Mouse (Mus musculus): ENCODE results near the gene Rgl2. TPM values are rescaled to one million over a fixed set of nuclear protein-coding genes. Genes with fewer than 3 reads are reported as not detected.
A peak's percentile ranks its signal among the peaks of the same experiment; 100 is the strongest.

Rgl2 gene
- polyA plus RNA-seq, 1 experiment from 2014 or later, result 25.9 TPM

DNA sequence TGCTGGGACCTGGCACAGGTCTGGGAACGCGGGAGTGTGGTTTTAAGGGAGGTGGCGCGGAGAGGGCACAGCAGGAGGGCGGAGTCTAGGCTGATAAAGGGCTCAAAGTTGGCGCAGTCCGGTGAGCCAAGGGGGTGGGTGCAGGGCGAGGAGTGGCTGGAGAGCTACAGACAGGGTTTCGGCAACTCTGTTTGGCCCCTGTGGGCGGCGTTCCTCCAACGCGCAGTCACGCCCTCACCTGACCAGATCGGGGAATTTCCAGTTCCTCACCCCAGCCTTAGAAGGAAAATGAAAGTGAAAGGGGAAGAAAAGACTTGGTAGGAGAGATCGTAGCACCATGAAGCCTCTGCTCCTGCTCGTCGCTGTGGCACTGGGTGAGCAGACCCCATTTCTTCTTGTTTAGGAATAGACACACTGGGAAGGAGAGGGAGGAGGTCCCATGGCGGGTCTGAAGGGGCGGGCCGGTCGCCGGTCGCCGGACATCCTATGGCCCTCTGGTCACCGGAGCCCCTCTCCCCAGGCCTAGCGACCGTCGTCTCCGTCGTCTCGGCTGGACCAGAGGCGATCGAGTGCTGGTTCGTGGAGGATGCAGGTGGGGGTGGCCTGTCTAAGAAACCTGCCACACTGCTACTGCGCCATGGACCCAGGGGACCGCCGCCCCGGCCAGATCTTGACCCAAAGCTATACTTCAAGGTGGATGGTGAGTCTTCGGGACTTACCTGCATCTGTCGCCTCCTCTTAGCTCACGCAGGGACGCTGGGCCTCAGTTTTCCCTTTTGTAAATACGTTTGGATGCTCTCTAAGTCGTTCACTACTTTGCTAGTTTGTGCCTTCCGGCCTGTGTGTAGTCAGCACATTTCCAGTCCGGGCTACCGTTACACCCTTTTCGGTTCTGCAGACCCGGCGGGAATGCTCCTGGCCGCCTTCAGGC is 9.7 kb upstream of the Rgl2 start:
- H3K9me3 ChIP-seq (ENCODE audit: control insufficient read depth, low read length), result no peaks in the 10 kb centered on the region
- peak overlapping the region; percentile 85 for H3K27ac ChIP-seq (ENCODE audit: low read length)
- no peaks in the 10 kb centered on the region for H3K27me3 ChIP-seq (replicated peaks; ENCODE audit: control insufficient read depth, insufficient read depth, low read length)
- peak overlapping the region; percentile 80 for H3K9ac ChIP-seq (ENCODE audit: low read depth, low read length)
- H3K36me3 ChIP-seq (ENCODE audit: control insufficient read depth, insufficient read depth, low read length), result peaks cover 7% of the 10 kb centered on the region; the same call in 1 of the 2 replicates
- peak overlapping the region; percentile 81 for H3K4me3 ChIP-seq (ENCODE audit: low read length)
- H3K4me1 ChIP-seq (ENCODE audit: control insufficient read depth, insufficient read depth, low read length), result peaks cover 24% of the 10 kb centered on the region
- WGBS, result under 1% methylated on average over 52 of the region's 52 CpGs
- H3K4me2 ChIP-seq (ENCODE audit: low read depth, low read length), result peak overlapping the region; percentile 97
- ATAC-seq, result peak; percentile 27

DNA sequence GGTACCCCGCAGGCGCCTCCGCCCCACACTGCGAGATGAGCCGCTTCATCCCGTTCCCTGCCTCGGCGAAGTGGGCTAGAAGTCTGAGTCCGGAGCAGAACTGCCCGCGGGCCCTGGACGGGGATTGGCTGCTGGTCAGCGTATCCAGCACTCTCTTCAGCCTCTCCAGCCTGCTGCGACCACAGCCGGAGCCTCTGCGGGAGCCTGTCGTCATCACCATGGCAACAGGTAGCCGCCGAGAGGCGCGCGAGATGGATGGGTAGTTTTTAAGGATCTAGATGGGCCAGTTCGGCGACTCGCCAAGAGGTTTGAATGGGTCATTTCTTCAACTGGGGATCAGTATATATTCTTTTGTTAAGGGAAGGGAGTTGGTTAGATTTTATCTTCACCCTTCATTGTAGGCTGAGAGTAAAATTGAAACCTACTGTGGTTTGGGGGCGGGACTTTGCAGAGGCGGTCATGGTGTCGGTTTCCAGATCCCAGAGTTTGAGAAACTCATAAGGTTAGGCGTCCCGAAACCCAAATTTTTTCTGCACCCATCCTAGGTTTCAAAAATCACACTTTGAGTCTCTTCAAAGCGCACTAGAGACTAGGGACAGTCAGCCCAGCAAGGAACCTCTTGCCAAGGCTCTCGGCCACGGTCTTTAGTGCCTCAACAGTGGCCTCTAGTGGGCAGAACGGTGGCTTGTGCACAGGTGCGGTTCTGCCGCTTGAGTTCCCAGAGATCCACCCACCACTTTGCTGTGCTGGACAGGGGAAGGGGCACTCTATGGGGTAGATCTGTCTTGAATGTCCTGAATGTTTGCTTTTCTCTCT is 8.9 kb upstream of the Rgl2 start:
- peaks cover 10% of the 10 kb centered on the region; the same call in 1 of the 2 replicates for H3K36me3 ChIP-seq (ENCODE audit: control insufficient read depth, insufficient read depth, low read length)
- 1% methylated on average over 36 of the region's 36 CpGs for WGBS
- ATAC-seq, result peak; percentile 27

DNA sequence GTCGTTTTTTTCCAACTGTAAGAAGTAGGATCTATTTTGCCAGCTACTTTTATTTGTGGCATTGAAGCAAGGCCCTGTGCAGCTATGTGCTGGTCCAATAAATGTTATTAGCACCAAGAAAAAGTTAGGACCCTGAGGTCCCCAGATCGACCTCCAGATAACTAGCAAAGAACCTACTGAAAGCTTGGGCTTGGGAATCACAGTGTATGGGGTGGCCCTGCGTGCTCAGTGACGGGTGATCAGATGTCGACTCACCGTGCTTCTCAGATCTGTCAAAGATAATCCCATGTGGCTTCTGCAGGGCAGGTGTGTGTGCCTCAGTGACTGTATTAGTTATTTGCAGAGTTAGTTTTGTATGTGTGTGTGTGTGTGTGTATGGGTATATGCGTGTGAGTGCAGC is 8.0 kb upstream of the Rgl2 start:
- 89% methylated on average over 7 of the region's 7 CpGs for WGBS
- ATAC-seq, result no peak
- Histone ChIP-seq H3K4me1 (ENCODE audit: control insufficient read depth, insufficient read depth, low read length) (peaks cover 16% of the 10 kb centered on the region), H3K4me2 (ENCODE audit: low read depth, low read length) (no peak overlapping the region), H3K9ac (ENCODE audit: low read depth, low read length) (no peak overlapping the region), H3K27ac (ENCODE audit: low read length) (no peak overlapping the region), H3K36me3 (ENCODE audit: control insufficient read depth, insufficient read depth, low read length) (peaks cover 17% of the 10 kb centered on the region), H3K4me3 (ENCODE audit: low read length) (no peak overlapping the region), H3K27me3 (replicated peaks; ENCODE audit: control insufficient read depth, insufficient read depth, low read length) (no peaks in the 10 kb centered on the region), H3K9me3 (ENCODE audit: control insufficient read depth, low read length) (peaks cover 3% of the 10 kb centered on the region; the same call in 1 of the 2 replicates)

More for the DNA sequence above, 8.9 kb upstream of the Rgl2 start:
- H3K27me3 ChIP-seq (replicated peaks; ENCODE audit: control insufficient read depth, insufficient read depth, low read length), result no peaks in the 10 kb centered on the region
- H3K4me1 ChIP-seq (ENCODE audit: control insufficient read depth, insufficient read depth, low read length), result peaks cover 17% of the 10 kb centered on the region
- peak overlapping the region; percentile 80 for H3K9ac ChIP-seq (ENCODE audit: low read depth, low read length)
- peak overlapping the region; percentile 81 for H3K4me3 ChIP-seq (ENCODE audit: low read length)
- H3K9me3 ChIP-seq (ENCODE audit: control insufficient read depth, low read length), result peaks cover 3% of the 10 kb centered on the region; the same call in 1 of the 2 replicates
- H3K27ac ChIP-seq (ENCODE audit: low read length), result peak overlapping the region; percentile 85
- H3K4me2 ChIP-seq (ENCODE audit: low read depth, low read length), result peak overlapping the region; percentile 97

DNA sequence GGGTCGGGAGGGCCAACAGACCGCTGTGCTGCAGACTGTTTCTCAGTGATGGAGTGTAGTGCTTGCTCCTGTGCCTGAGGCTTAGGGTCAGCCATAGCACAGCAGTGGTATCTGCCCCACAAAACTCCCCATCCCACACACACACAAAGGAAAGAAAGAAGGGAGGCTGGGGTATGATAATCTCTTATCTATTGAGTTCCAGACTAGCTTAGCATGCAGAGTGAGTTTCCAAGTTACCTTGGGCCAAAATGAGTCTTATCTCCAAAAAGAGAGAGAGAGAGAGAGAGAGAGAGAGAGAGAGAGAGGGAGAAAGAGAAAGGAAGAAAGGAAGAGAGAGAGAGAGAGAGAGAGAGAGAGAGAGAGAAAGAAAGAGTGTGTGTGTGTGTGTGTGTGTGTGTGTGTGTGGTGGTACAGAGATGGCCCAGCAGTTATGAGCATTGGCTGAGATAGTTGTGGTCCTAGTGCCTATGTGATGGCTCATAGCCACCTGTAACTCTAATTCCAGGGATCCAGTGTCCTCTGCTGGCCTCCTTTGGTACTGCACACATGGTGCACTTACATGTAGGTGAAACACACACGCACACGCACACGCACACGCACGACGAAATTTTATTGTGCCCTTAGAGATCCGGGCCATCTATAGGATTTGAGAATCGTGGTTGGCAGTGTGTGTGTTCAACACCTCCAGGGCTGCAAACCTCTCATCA is 4.6 kb upstream of the Rgl2 start:
- ATAC-seq, result no peak
- H3K9ac ChIP-seq (ENCODE audit: low read depth, low read length), result no peak overlapping the region
- peaks cover 6% of the 10 kb centered on the region; the same call in 1 of the 2 replicates for H3K4me1 ChIP-seq (ENCODE audit: control insufficient read depth, insufficient read depth, low read length)
- peaks cover 11% of the 10 kb centered on the region; the same call in 1 of the 2 replicates for H3K36me3 ChIP-seq (ENCODE audit: control insufficient read depth, insufficient read depth, low read length)
- H3K9me3 ChIP-seq (ENCODE audit: control insufficient read depth, low read length), result peaks cover 3% of the 10 kb centered on the region; the same call in 1 of the 2 replicates
- H3K27me3 ChIP-seq (replicated peaks; ENCODE audit: control insufficient read depth, insufficient read depth, low read length), result no peaks in the 10 kb centered on the region
- H3K4me3 ChIP-seq (ENCODE audit: low read length), result no peak overlapping the region
- WGBS, result 85% methylated on average over 10 of the region's 10 CpGs
- H3K27ac ChIP-seq (ENCODE audit: low read length), result no peak overlapping the region
- no peak overlapping the region for H3K4me2 ChIP-seq (ENCODE audit: low read depth, low read length)

DNA sequence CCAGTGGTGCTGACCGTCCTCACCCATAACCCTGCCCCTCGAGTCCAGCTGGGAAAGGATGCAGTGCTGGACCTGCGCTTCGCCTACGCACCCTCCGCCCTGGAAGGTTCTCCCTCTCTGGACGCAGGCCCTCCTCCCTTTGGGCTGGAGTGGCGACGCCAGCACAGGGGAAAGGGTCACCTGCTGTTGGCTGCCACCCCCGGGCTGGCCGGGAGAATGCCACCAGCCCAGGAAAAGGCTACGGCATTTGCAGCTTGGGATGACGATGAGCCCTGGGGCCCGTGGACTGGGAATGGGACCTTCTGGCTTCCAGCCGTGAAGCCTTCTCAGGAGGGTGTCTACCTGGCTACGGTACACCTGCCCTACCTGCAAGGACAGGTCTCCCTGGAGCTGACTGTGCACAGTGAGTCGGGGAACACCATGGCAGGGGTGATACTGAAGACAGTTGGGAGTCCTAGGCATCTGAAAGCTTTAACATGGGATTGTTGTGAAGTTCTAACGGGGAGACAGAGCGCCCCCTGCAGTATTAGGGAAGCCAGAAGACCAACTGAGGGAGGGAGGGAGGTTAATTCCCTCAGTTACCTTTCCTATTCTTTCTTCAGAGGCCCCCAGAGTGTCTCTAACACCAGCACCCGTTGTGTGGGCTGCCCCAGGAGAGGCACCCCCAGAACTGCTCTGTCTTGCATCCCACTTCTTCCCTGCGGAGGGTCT is 3.8 kb upstream of the Rgl2 start:
- no peak for ATAC-seq
- 87% methylated on average over 21 of the region's 21 CpGs for WGBS
- Histone ChIP-seq H3K9me3 (ENCODE audit: control insufficient read depth, low read length) (peaks cover 3% of the 10 kb centered on the region; the same call in 1 of the 2 replicates), H3K27me3 (replicated peaks; ENCODE audit: control insufficient read depth, insufficient read depth, low read length) (no peaks in the 10 kb centered on the region), H3K36me3 (ENCODE audit: control insufficient read depth, insufficient read depth, low read length) (peaks cover 11% of the 10 kb centered on the region; the same call in 1 of the 2 replicates), H3K27ac (ENCODE audit: low read length) (no peak overlapping the region), H3K4me2 (ENCODE audit: low read depth, low read length) (no peak overlapping the region), H3K4me3 (ENCODE audit: low read length) (no peak overlapping the region), H3K9ac (ENCODE audit: low read depth, low read length) (no peak overlapping the region), H3K4me1 (ENCODE audit: control insufficient read depth, insufficient read depth, low read length) (peaks cover 7% of the 10 kb centered on the region)

DNA sequence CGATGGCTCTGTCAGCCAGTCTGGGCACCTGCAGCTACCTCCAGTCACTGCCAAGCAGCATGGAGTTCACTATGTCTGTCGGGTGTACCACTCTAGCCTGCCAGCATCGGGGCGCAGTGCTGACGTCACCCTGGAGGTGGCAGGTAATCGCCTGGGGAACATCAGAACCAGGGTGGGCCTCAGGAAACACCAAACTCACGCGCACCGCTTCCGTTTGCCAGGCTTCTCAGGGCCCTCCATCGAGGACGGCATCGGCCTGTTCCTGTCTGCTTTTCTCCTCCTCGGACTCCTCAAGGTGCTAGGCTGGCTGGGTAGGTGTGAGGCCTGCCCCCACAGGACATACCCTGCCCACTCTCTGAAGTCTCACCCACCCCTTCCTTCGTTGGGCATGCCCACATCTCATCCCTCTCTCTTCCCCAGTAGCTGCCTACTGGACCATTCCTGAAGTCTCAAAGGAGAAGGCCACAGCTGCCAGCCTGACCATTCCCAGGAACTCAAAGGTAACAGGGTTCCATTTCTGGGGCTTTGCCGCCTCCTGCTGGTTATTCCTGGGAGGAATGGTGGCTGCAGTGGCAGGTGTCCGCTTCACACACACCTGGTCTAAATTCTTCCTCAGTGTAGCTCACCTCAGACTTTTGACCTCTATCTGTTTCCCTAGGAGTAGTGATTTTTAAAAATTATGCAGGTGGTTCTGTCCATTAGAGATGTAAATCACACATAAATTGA is 3.0 kb upstream of the Rgl2 start:
- peaks cover 16% of the 10 kb centered on the region for H3K4me1 ChIP-seq (ENCODE audit: control insufficient read depth, insufficient read depth, low read length)
- H3K9ac ChIP-seq (ENCODE audit: low read depth, low read length), result no peak overlapping the region
- no peak for ATAC-seq
- no peak overlapping the region for H3K27ac ChIP-seq (ENCODE audit: low read length)
- WGBS, result 73% methylated on average over 17 of the region's 17 CpGs
- H3K27me3 ChIP-seq (replicated peaks; ENCODE audit: control insufficient read depth, insufficient read depth, low read length), result no peaks in the 10 kb centered on the region
- no peak overlapping the region for H3K4me2 ChIP-seq (ENCODE audit: low read depth, low read length)
- H3K9me3 ChIP-seq (ENCODE audit: control insufficient read depth, low read length), result peaks cover 3% of the 10 kb centered on the region; the same call in 1 of the 2 replicates
- peaks cover 11% of the 10 kb centered on the region; the same call in 1 of the 2 replicates for H3K36me3 ChIP-seq (ENCODE audit: control insufficient read depth, insufficient read depth, low read length)
- H3K4me3 ChIP-seq (ENCODE audit: low read length), result no peak overlapping the region

DNA sequence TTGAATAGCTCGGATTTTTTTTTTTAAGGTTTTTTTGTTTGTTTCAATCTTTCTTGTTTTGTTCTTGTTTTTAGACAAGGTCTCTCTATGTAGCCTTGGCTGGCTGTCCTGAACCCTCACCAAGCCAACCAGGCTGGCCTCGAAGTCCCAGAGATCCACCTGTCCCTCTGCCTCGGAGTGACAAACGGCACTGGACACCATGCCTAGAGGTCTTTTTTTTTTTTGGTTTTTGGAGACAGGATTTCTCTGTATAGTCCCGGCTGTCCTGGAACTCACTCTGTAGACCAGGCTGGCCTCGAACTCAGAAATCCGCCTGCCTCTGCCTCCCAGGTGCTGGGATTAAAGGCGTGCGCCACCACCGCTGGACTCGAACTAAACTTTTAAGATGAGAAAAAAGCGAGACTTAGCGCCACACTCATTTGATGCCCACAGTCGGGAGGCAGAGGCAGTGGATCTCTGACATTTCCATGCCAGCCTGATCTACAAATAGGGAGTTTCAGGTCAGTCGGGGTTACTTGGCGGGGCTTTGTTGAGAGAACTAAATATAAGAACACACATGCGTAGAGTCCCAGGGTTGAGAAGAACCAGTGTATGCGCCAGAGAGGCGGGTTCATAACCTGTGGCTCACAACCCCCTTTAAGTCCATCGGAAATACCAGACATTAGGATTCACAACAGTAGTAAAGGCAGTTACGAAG is 944 bp upstream of the Rgl2 start:
- Histone ChIP-seq H3K4me2 (ENCODE audit: low read depth, low read length) (peak overlapping the region; percentile 98), H3K9me3 (ENCODE audit: control insufficient read depth, low read length) (peaks cover 3% of the 10 kb centered on the region; the same call in 1 of the 2 replicates), H3K27ac (ENCODE audit: low read length) (no peak overlapping the region), H3K4me3 (ENCODE audit: low read length) (peak overlapping the region; percentile 87), H3K27me3 (replicated peaks; ENCODE audit: control insufficient read depth, insufficient read depth, low read length) (no peaks in the 10 kb centered on the region), H3K36me3 (ENCODE audit: control insufficient read depth, insufficient read depth, low read length) (peaks cover 14% of the 10 kb centered on the region; the same call in 1 of the 2 replicates), H3K4me1 (ENCODE audit: control insufficient read depth, insufficient read depth, low read length) (peaks cover 17% of the 10 kb centered on the region), H3K9ac (ENCODE audit: low read depth, low read length) (peak overlapping the region; percentile 85)
- no peak for ATAC-seq
- 59% methylated on average over 21 of the region's 21 CpGs for WGBS

Measured in intestine, embryonic 16.5 days (tissue).